Mouse (Mus musculus): Measurements from ENCODE around the gene Atxn7l1. TPM values are rescaled to one million over a fixed set of nuclear protein-coding genes. Genes with fewer than 3 reads are reported as not detected.

Atxn7l1 gene
- polyA plus RNA-seq, 1 experiment from 2014 or later, result 12.9 TPM

- Histone ChIP-seq H3K4me1 (ENCODE audit: control insufficient read depth, insufficient read depth, low read length) (no peaks in the 10 kb centered on the region), H3K36me3 (ENCODE audit: control insufficient read depth, insufficient read depth, low read length) (no peaks in the 10 kb centered on the region), H3K9ac (ENCODE audit: low read depth, low read length) (no peak overlapping the region), H3K27me3 (replicated peaks; ENCODE audit: control insufficient read depth, insufficient read depth, low read length) (no peaks in the 10 kb centered on the region), H3K27ac (ENCODE audit: low read length) (0 out of 2 replicates have a peak overlapping the region, but pooled peaks have one; percentile 47), H3K4me2 (ENCODE audit: low read depth, low read length) (no peak overlapping the region), H3K9me3 (ENCODE audit: control insufficient read depth, low read length) (no peaks in the 10 kb centered on the region), H3K4me3 (ENCODE audit: low read length) (no peak overlapping the region)
- 49% methylated on average over 4 of the region's 4 CpGs for WGBS
- ATAC-seq, result peak; percentile 46; the same call in 1 of the 2 replicates
Measured at GRCm38 (mm10) chr12:33267965-33268364, 120.5 kb downstream of the Atxn7l1 start.

DNA sequence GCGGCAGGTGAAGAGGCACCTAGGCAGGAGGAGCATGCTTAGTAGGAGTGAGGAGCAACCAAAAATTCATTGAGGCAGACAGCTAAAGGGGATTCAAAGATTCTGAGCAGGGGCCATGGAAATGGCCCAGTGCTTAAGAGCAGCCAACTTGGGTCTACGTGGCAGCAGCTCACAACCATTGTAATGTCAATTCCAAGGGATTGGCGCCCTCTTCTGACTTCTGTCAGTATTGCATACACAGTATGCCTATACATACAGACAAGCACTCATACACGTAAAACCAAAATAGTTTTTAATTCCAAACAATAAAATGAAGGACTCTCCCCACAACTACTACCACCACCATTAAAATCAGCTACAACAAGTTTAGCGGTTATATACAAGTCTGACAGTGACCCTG, 122.2 kb downstream of the Atxn7l1 start:
- Histone ChIP-seq H3K9ac (ENCODE audit: low read depth, low read length) (no peak overlapping the region), H3K27ac (ENCODE audit: low read length) (no peak overlapping the region), H3K4me2 (ENCODE audit: low read depth, low read length) (no peak overlapping the region), H3K4me3 (ENCODE audit: low read length) (no peak overlapping the region), H3K9me3 (ENCODE audit: control insufficient read depth, low read length) (no peaks in the 10 kb centered on the region), H3K4me1 (ENCODE audit: control insufficient read depth, insufficient read depth, low read length) (no peaks in the 10 kb centered on the region), H3K36me3 (ENCODE audit: control insufficient read depth, insufficient read depth, low read length) (no peaks in the 10 kb centered on the region), H3K27me3 (replicated peaks; ENCODE audit: control insufficient read depth, insufficient read depth, low read length) (no peaks in the 10 kb centered on the region)
- 73% methylated on average over 5 of the region's 5 CpGs for WGBS
- no peak for ATAC-seq

- Histone ChIP-seq H3K4me3 (ENCODE audit: low read length) (no peak overlapping the region), H3K27me3 (replicated peaks; ENCODE audit: control insufficient read depth, insufficient read depth, low read length) (no peaks in the 10 kb centered on the region), H3K9me3 (ENCODE audit: control insufficient read depth, low read length) (no peaks in the 10 kb centered on the region), H3K4me2 (ENCODE audit: low read depth, low read length) (no peak overlapping the region), H3K27ac (ENCODE audit: low read length) (no peak overlapping the region), H3K36me3 (ENCODE audit: control insufficient read depth, insufficient read depth, low read length) (no peaks in the 10 kb centered on the region), H3K4me1 (ENCODE audit: control insufficient read depth, insufficient read depth, low read length) (no peaks in the 10 kb centered on the region), H3K9ac (ENCODE audit: low read depth, low read length) (no peak overlapping the region)
- ATAC-seq, result 0 out of 2 replicates have a peak, but pooled peaks have one; percentile 48
- 59% methylated on average over 12 of the region's 12 CpGs for WGBS
Measured at GRCm38 (mm10) chr12:33271865-33272264, 124.4 kb downstream of the Atxn7l1 start.

DNA sequence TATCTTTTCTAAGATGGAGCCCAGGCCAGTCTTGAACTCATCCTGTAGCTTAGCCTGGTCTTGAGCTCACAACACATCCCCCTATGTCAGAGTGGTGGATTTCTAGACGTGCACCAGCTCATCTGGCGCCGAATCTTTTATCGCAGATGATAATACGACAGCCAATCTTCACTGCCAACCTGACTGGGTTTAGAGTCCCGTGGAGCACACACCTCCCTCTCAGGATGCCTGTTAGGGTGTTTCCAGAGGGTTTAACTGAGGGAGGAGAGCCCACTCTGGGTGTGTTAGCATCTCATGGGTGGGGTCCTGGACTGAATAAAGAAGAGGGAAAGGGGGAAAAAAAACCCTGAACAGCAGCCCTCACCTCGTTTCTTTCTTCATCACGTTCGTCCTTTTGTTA, 124.9 kb downstream of the Atxn7l1 start:
- Histone ChIP-seq H3K9ac (ENCODE audit: low read depth, low read length) (no peak overlapping the region), H3K4me2 (ENCODE audit: low read depth, low read length) (no peak overlapping the region), H3K9me3 (ENCODE audit: control insufficient read depth, low read length) (no peaks in the 10 kb centered on the region), H3K27me3 (replicated peaks; ENCODE audit: control insufficient read depth, insufficient read depth, low read length) (no peaks in the 10 kb centered on the region), H3K27ac (ENCODE audit: low read length) (no peak overlapping the region), H3K4me1 (ENCODE audit: control insufficient read depth, insufficient read depth, low read length) (no peaks in the 10 kb centered on the region), H3K36me3 (ENCODE audit: control insufficient read depth, insufficient read depth, low read length) (no peaks in the 10 kb centered on the region), H3K4me3 (ENCODE audit: low read length) (no peak overlapping the region)
- no peak for ATAC-seq
- WGBS, result 77% methylated on average over 9 of the region's 9 CpGs

DNA sequence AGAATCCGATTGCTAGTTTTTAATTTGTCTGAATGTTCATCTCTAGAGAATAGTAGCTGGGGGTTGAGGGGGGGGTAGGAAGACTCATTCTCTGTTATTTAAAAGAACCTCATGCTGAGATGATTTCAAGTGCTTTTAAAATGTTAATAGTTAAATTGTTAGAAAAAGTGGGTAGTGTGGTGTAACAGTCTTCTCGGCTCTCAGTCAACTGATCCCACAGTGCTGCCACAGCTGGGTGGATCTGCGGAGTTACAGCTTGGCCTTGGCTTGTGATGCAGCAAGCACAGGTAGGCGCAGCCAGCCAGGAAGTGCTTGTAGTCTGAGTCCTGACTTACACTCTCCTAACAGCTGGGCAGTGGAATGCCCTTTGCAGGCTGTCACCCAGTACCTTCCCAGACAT, 125.7 kb downstream of the Atxn7l1 start:
- H3K27me3 ChIP-seq (replicated peaks; ENCODE audit: control insufficient read depth, insufficient read depth, low read length), result no peaks in the 10 kb centered on the region

GRCm38 (mm10) chr12:33273668-33274067, 126.2 kb downstream of the Atxn7l1 start:
- H3K4me3 ChIP-seq (ENCODE audit: low read length), result no peak overlapping the region
- H3K4me1 ChIP-seq (ENCODE audit: control insufficient read depth, insufficient read depth, low read length), result peaks cover 1% of the 10 kb centered on the region
- no peak overlapping the region for H3K27ac ChIP-seq (ENCODE audit: low read length)
- no peak overlapping the region for H3K4me2 ChIP-seq (ENCODE audit: low read depth, low read length)
- H3K27me3 ChIP-seq (replicated peaks; ENCODE audit: control insufficient read depth, insufficient read depth, low read length), result no peaks in the 10 kb centered on the region
- WGBS, result 88% methylated on average over 9 of the region's 9 CpGs
- H3K9me3 ChIP-seq (ENCODE audit: control insufficient read depth, low read length), result no peaks in the 10 kb centered on the region
- no peak for ATAC-seq
- no peak overlapping the region for H3K9ac ChIP-seq (ENCODE audit: low read depth, low read length)
- no peaks in the 10 kb centered on the region for H3K36me3 ChIP-seq (ENCODE audit: control insufficient read depth, insufficient read depth, low read length)

More for the DNA sequence above, 125.7 kb downstream of the Atxn7l1 start:
- ATAC-seq, result no peak
- Histone ChIP-seq H3K4me1 (ENCODE audit: control insufficient read depth, insufficient read depth, low read length) (no peaks in the 10 kb centered on the region), H3K9me3 (ENCODE audit: control insufficient read depth, low read length) (no peaks in the 10 kb centered on the region), H3K36me3 (ENCODE audit: control insufficient read depth, insufficient read depth, low read length) (no peaks in the 10 kb centered on the region), H3K4me3 (ENCODE audit: low read length) (no peak overlapping the region), H3K4me2 (ENCODE audit: low read depth, low read length) (no peak overlapping the region), H3K9ac (ENCODE audit: low read depth, low read length) (no peak overlapping the region), H3K27ac (ENCODE audit: low read length) (no peak overlapping the region)
- 85% methylated on average over 4 of the region's 4 CpGs for WGBS

GRCm38 (mm10) chr12:33276028-33276427, 128.5 kb downstream of the Atxn7l1 start:
- Histone ChIP-seq H3K9me3 (ENCODE audit: control insufficient read depth, low read length) (no peaks in the 10 kb centered on the region), H3K27me3 (replicated peaks; ENCODE audit: control insufficient read depth, insufficient read depth, low read length) (no peaks in the 10 kb centered on the region), H3K27ac (ENCODE audit: low read length) (no peak overlapping the region), H3K4me3 (ENCODE audit: low read length) (no peak overlapping the region), H3K9ac (ENCODE audit: low read depth, low read length) (no peak overlapping the region), H3K4me1 (ENCODE audit: control insufficient read depth, insufficient read depth, low read length) (peaks cover 8% of the 10 kb centered on the region), H3K4me2 (ENCODE audit: low read depth, low read length) (no peak overlapping the region), H3K36me3 (ENCODE audit: control insufficient read depth, insufficient read depth, low read length) (no peaks in the 10 kb centered on the region)
- WGBS, result 87% methylated on average over 1 of the region's 1 CpGs
- ATAC-seq, result no peak

DNA sequence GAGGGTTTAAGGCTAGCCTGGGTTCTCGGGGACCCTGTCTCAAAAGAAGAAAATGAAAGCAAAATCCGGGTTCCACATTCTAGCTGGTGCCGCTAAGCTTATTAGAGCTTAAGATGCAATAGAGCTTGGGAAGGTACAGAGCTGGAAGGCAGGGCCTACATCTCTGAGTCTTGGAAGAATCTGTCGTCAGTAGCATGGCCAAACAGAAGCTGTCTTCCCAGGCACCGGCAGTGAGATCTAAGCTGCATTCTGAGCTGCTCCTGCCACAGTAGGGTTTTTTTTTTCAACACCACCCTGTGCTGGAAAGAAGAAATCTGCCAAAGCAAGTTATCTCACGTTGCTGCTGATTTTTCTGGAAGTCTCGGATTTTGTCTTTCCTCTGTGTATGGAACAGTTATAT, 129.9 kb downstream of the Atxn7l1 start:
- H3K4me2 ChIP-seq (ENCODE audit: low read depth, low read length), result no peak overlapping the region
- no peaks in the 10 kb centered on the region for H3K27me3 ChIP-seq (replicated peaks; ENCODE audit: control insufficient read depth, insufficient read depth, low read length)
- H3K9me3 ChIP-seq (ENCODE audit: control insufficient read depth, low read length), result no peaks in the 10 kb centered on the region
- H3K27ac ChIP-seq (ENCODE audit: low read length), result no peak overlapping the region
- H3K4me1 ChIP-seq (ENCODE audit: control insufficient read depth, insufficient read depth, low read length), result peaks cover 8% of the 10 kb centered on the region
- H3K9ac ChIP-seq (ENCODE audit: low read depth, low read length), result no peak overlapping the region
- no peak overlapping the region for H3K4me3 ChIP-seq (ENCODE audit: low read length)
- WGBS, result 78% methylated on average over 7 of the region's 7 CpGs
- no peaks in the 10 kb centered on the region for H3K36me3 ChIP-seq (ENCODE audit: control insufficient read depth, insufficient read depth, low read length)
- no peak for ATAC-seq

DNA sequence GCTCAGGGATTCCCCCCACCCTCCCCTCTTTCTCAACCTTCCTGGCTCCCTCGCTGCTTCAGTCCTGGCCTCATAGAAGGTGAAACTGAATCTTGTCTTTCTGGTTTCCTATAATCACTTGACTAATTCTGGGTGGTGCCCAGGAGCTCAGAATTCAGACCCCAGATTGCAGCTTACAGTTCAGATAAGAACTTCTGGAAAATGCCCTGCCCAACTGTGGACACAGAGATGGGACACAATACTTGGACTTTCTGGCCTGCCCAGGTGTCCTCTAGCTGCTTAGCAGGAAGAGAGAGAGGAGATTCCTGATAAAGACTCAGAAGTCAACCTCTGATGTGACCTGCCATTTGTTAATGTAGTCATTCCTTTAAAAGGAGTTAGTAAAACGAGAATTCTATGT, 131.7 kb downstream of the Atxn7l1 start:
- no peak overlapping the region for H3K4me2 ChIP-seq (ENCODE audit: low read depth, low read length)
- H3K9ac ChIP-seq (ENCODE audit: low read depth, low read length), result no peak overlapping the region
- no peak overlapping the region for H3K27ac ChIP-seq (ENCODE audit: low read length)
- no peaks in the 10 kb centered on the region for H3K9me3 ChIP-seq (ENCODE audit: control insufficient read depth, low read length)
- H3K36me3 ChIP-seq (ENCODE audit: control insufficient read depth, insufficient read depth, low read length), result no peaks in the 10 kb centered on the region
- H3K4me1 ChIP-seq (ENCODE audit: control insufficient read depth, insufficient read depth, low read length), result peaks cover 8% of the 10 kb centered on the region
- 39% methylated on average over 2 of the region's 2 CpGs for WGBS
- H3K27me3 ChIP-seq (replicated peaks; ENCODE audit: control insufficient read depth, insufficient read depth, low read length), result no peaks in the 10 kb centered on the region
- ATAC-seq, result peak; percentile 51; the same call in 1 of the 2 replicates
- no peak overlapping the region for H3K4me3 ChIP-seq (ENCODE audit: low read length)

- 44% methylated on average over 2 of the region's 2 CpGs for WGBS
- Histone ChIP-seq H3K9ac (ENCODE audit: low read depth, low read length) (no peak overlapping the region), H3K36me3 (ENCODE audit: control insufficient read depth, insufficient read depth, low read length) (no peaks in the 10 kb centered on the region), H3K27me3 (replicated peaks; ENCODE audit: control insufficient read depth, insufficient read depth, low read length) (no peaks in the 10 kb centered on the region), H3K27ac (ENCODE audit: low read length) (no peak overlapping the region), H3K9me3 (ENCODE audit: control insufficient read depth, low read length) (no peaks in the 10 kb centered on the region), H3K4me2 (ENCODE audit: low read depth, low read length) (no peak overlapping the region), H3K4me3 (ENCODE audit: low read length) (no peak overlapping the region), H3K4me1 (ENCODE audit: control insufficient read depth, insufficient read depth, low read length) (peaks cover 16% of the 10 kb centered on the region)
- ATAC-seq, result no peak
Measured at GRCm38 (mm10) chr12:33280805-33281204, 133.3 kb downstream of the Atxn7l1 start.
